Mouse (Mus musculus) lung, postnatal 10 days (tissue): ENCODE data around the gene Ttn.
A peak's percentile ranks its signal among the peaks of the same experiment; 100 is the strongest.

Experiments used
- DNase-seq: peaks from one replicate; pipeline ENCODE4 v3.0.0; 2021

The Ttn gene

DNA sequence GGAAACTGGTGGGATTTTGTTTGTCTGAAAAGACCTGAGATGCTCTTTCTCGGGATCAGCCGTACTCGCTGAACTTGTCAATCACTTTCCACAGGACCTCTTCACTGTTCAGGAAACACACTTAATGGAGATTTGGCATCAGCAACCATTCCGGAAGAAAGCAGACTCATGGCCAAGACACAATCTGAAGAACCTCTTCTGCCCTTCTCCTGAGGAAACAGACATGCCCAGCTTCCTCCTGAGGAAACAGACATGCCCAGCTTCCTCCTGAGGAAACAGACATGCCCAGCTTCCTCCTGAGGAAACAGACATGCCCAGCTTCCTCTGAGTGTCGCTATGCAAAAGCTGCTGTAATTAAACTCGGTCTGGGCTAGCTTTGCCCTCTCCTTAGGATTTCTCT, 287.1 kb downstream of the Ttn start:
- peak; percentile 23 for DNase-seq

DNA sequence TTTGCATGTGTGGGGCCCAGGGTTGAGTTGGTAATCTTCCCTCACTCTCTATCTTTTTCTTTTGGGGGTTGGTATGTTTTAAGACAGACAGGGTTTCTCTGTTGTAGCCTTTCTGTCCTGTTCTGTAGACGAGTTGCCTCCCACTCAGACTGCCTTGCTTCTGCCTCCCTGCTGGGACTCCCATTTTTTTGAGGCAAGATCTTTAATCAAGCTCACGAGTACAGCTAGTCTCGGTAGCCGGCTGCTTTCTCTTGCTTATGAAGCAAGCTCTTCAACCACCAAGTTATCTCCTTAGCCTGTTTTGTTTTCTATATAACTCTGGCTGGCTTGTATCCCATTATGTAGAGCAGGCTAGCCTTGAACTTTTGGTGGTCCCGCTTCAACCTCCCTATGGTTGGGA, 288.6 kb downstream of the Ttn start:
- DNase-seq: no peak

GRCm38 (mm10) chr2:76690436-76691204, 291.7 kb downstream of the Ttn start:
- peak; percentile 84 for DNase-seq

DNA sequence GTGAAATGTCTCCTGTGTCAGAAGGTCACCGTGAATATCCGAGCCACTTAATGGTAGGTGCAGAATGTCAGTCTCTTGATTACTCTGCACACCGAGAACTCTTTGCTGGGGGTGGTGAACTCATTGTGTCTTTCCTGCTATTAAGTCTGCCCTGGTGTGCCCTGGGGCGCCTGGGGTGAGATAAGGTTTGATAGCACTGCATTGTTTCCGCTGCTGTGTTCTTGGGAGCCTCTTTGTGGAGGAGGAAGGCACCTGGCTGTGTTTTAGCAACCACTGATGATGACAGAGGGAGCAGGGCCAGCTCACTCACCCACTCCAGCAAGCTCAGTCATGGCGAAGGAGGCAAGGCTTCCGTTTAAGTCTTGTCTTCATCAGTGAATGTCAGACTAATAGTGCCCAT, 294.2 kb downstream of the Ttn start:
- DNase-seq: no peak

DNA sequence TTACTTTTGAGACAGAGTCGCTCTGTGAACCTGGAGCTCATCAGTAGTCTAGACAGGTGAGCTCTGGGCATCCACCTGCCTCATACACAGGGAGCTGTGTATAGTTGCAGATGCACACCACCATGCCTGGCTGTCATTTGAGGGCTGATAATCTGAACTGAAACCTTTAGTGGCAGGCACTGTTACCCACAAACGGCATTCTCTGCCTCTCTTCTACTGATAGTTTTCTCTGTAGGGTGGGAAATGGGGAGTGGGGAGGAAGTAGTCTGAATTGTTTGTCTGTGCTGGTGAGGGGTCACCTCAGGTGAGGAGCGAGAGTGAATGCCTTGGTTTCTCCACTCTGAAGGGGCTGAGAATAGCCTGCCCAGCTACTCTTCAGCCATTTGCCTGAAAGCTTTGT, 294.7 kb downstream of the Ttn start:
- DNase-seq: no peak

- no peak for DNase-seq
Measured at GRCm38 (mm10) chr2:76686986-76687385, 295.4 kb downstream of the Ttn start.

DNA sequence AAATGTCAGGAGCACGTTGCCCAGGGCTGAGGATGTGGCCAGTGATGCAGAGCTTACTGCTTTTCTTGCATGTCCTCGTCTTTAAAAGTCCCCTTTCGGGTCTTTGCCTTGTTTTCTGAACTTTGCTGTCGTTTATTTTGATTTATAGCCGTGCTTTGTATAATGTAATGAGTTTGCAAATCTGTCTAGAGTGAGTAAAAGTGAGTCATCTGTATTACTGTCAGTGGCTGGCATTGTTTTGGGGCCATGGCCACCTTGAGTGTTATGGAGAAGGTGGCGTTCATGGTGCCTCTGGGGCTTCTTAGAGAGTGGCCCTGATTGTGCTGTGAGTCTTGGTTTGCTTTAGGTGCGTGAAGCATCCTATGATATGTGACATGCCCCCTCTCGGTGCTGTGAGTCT, 300.0 kb downstream of the Ttn start:
- no peak for DNase-seq

DNA sequence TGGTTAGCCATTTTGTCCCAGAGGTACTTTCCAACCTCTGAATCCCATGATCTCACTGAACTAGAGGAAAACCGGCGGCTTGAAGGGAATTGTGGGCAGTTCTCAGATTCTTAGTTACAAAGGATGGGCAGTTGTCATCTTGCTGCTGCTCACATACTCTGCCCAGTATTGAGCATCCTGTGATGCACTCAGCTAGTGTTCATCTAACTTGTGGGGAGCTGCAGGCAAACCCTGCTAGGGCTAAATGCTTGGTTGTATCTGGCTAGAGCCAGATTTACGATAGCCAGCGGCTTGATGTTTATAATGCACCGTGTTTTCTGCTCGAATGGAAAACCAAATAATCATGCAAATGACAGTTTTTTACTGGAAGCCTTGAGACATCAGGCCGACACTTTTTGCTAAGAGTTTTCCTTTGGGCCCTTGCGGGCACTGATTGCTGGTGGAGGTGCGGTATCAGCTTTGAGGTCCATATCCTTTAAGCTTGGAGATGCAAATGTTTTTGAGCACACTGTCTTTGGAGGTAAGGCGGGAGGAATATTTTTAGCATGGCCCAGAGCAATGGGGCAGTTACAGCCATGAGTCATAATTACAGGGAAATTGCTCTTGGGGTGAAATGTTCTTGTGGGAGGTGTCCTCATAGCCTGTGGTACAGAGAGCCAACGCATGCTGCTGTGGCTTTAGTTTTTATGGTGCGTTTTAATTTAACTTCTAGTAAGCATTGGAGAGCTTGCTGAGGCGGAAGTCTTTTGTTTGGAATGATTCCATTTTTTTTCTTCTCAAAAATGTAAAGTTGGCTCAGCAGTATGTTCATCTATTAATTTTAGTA, 305.7 kb downstream of the Ttn start:
- no peak for DNase-seq

GRCm38 (mm10) chr2:76675949-76676348, 306.4 kb downstream of the Ttn start:
- no peak for DNase-seq

DNA sequence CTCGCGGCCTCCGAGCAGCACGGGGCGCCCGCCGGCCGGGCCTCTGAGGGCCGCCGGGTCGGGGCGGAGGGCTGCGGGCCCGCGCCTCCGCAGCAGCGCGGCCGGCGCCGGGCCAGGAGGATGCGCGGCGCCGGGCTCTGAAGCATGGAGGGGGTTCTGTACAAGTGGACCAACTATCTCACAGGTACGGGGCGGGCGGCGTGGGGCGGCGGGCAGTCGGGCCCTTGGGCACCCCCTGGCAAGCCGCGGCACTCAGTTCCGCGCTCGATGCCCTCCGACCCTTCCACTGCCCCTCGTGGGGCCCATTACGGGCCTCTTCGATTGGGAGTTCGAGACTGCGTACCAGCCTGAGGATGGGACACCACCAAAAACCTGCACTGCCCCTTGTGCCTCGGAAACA, 306.9 kb downstream of the Ttn start:
- peak; percentile 24 for DNase-seq

DNA sequence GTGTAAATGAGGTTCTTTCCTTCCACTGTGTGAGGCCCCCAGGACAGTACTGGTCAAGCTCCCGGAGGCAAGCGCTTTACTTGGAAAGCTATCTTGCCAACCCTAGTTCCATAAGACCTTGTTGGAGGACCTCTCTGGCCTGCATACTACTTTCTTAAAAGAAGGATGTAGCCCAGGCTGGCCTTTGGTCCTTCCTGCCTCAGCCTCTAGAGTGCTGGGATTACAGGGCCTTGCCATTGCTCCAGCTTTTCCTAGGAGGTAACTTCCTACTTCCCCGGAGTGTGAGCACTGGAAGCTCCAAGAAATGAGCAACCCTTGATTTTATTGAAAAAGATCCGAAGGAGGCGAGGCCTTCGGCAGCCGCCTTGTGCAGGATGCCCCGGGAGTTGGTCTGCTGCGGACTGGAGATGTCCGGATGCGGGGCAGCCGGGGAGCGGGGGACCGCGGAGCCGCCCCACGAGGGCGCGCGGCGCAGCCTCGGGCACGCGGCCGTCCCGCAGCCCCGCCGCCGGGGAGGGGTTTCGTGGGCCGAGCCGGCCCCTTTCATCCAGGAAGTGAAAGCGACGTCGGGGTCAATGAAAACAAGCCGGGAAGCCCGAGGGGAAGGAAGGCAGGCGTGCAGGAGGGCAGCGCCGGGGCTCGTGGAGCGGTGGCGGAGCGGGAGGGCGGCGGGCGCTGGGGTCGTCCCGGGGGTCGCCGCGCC, 307.5 kb downstream of the Ttn start, which contains the start of gene Plekha3:
Gene Plekha3, plus strand, starts transcription at position 557 of the 703 bp plus-strand sequence.
- DNase-seq: peak; percentile 92

GRCm38 (mm10) chr2:76673472-76674081, 308.8 kb downstream of the Ttn start:
- DNase-seq: peak; percentile 80

DNA sequence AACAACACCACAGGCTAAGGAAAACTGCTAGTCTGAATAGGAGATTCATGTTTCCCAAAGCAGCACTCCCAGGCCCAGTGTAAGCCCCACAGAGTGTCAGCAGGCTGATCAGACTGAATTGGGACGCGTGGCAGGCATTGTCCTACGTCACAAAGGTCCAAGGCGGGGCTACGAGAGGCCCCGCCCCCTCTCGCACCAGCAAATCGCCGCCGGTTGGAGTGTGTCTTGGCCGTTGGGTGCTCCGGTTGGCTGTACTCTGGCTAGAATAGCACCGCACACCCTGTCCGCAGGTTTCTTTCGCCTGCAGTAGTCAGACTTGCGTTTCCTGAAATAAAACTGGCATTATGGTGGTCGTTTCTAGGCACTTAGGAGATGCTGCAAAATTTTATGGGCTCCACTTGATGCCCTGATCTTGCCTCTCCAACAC, 309.4 kb downstream of the Ttn start, which contains the start of gene Fkbp7:
Gene Fkbp7, minus strand, starts transcription at position 151 of the 427 bp plus-strand sequence.
- DNase-seq: peak; percentile 94

- DNase-seq: no peak
Measured at GRCm38 (mm10) chr2:76672134-76672745, 310.1 kb downstream of the Ttn start.

DNA sequence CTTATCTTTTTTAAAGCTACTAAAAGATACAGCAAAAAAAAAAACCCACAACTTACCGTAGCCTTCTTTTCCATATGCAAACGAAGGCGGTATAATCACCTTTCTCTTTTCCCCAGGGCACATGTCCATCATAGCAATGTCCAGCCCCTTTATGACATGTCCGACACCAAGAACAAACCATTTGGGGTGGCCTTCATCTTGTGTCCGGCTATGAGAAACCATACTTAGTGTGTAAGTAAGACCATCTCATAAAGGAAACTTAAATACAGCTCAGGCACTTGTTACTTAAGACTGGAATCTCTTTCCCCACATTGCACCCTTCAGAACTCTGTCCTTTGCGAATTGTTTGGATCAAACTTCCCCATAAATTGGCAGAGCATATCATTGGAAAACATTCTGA, 310.7 kb downstream of the Ttn start:
- DNase-seq: no peak

- DNase-seq: no peak
Measured at GRCm38 (mm10) chr2:76667200-76667599, 315.1 kb downstream of the Ttn start.

- DNase-seq: no peak
Measured at GRCm38 (mm10) chr2:76665531-76665930, 316.8 kb downstream of the Ttn start.

DNA sequence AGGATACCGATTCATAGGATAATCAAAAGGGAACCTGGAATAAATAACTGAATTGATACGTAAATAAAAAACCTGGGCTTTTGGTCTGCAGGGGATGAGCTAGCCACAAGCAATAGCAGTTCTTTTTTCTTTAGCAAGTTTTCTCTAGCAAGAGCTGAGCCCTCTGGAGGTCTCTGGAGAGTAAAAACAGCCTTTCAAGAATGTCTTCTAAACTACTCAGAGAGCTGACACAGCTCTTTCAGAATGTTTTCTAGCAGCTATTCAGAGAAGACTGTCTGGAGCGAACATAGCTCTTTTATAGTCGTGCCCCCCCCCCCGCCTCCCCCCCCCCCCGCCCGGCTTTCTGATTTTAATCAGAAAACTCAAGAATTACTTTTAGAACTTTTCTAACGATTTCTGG, 322.9 kb downstream of the Ttn start:
- no peak for DNase-seq

DNA sequence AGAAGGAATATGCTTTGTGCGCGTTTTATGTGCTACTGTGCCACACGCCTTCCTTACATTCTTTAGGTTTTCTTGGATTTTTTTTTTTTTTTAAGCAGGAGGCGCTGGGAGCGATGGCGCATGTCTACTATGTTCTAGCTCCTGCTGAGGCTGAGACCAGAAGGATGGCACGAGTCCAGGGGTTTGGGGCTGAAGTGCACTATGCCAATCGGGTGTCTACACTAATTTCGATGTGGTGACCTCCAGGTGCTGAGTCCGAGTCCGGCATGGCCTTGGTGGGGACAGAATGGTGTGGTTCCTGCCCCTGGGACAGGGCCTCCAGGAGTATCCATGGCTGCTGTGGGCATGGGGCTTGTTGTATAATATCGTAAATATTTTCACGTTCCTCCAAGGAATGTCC, 323.8 kb downstream of the Ttn start:
- DNase-seq: no peak

- peak; percentile 42 for DNase-seq
Measured at GRCm38 (mm10) chr2:76655982-76656381, 326.4 kb downstream of the Ttn start.

DNA sequence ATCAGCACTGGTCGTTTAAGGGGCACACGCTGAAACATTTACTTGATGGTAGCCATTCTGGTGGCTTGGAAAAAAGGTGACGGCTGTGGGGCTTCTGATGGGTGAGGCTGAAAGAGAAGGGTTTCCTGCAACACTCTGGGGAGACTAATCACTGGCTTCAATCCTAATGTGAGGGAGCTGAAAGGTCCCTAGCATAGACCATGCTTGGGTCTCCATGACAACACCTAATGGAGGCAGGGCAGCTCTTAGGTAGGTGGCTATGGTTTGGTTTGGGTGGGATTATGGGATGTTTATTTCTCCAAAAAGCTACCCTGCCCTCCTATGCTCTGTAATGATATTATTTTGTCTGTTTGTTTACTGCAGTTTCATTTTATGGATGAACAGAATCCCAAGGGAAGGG, 326.9 kb downstream of the Ttn start:
- DNase-seq: no peak

- DNase-seq: peak; percentile 24
Measured at GRCm38 (mm10) chr2:76654646-76655045, 327.7 kb downstream of the Ttn start.
